Mouse (Mus musculus) neutrophil, adult 83 days (primary cell): ENCODE results near the gene Zfp518a. TPM values are rescaled to one million over a fixed set of nuclear protein-coding genes. Genes with fewer than 3 reads are reported as not detected.

Source experiments
- total RNA-seq, 2 experiments: library from RNA; stranded (reverse); gene quantifications; one replicate each; pipeline ENCODE4 v1.2.4; 2023

The Zfp518a gene
- total RNA-seq, result 10 to 100 TPM; 17.3 to 18.0 TPM

DNA sequence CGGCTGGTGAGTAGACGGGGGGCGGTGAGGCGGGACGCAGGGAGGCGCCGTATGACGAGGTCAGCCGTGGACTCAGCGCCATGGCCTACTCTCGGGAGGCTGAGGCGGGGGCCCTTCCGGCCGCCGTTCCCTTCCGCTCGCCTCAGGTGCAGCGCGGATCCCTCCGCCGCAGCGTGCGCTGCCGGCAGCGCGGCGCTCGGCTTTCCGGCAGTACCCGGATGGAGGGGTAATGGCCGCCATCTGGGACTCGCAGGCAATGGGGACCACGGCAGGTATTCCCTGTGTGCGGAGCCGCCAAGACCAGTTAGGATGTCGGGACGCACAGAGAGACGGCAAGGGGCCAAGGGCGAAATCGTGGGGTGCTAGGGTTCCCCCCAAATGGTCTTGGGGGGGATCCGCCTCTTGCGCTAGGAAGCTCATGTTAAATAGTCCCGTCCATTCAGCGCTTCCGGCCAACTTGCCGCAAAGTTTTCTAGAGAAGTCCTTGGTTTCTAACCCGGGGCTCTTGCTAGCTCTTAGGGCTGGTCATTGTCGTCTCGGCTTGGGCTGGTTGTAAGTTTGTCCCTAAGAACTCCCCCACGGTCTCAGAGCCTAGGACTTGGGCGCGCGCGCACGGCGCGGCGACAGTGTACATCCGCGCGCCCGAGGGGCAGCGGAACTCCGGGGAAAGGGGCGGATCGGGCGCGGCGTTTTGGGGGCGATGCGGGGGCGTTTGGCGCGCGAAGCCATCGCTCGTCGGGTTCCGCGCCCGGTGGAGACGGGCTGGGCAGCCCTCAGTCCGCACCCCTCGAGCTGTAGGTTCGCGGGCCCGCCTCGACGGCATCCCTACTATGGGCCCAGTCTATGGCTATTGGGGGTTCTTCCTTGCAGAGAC lies at the start of gene Zfp518a:
Zfp518a (plus strand) TSS at position 187 of the 874 bp plus-strand sequence.

Other genes with a start within 250 kb of the Zfp518a start
- under 1 TPM; 0.15 to 0.51 TPM for gene Cc2d2b, start 146.0 kb upstream of the Zfp518a start, total RNA-seq
- 1 to 10 TPM; 4.9 to 5.6 TPM for gene Ccnj, start 63.4 kb upstream of the Zfp518a start, total RNA-seq
- gene Blnk, start 99.8 kb downstream of the Zfp518a start, total RNA-seq, result 1 to 10 TPM; 4.2 to 4.6 TPM
- gene Dntt, start 134.6 kb downstream of the Zfp518a start, total RNA-seq, result 1 to 10 TPM in 1 of 2 experiments, under 1 TPM in 1; 0.75 to 3.2 TPM
- gene Opalin, start 182.4 kb downstream of the Zfp518a start, total RNA-seq, result not detected